Mouse (Mus musculus) c-Kit-positive CD71-positive TER-119-positive erythroid progenitor cells, embryonic 14.5 days (primary cell): Measurements from ENCODE around the gene 2210016L21Rik.
A peak's percentile ranks its signal among the peaks of the same experiment; 100 is the strongest.
"Not testable (repeated sequence)": the region's sequence is repeated elsewhere in the genome, so short reads cannot be mapped to it uniquely, and the experiment has no call there.

Experiments used
- DNase-seq: peaks from one replicate; pipeline ENCODE4 v3.0.0-alpha.2; 2013; ENCODE audit warnings: low spot score

Gene 2210016L21Rik

DNA sequence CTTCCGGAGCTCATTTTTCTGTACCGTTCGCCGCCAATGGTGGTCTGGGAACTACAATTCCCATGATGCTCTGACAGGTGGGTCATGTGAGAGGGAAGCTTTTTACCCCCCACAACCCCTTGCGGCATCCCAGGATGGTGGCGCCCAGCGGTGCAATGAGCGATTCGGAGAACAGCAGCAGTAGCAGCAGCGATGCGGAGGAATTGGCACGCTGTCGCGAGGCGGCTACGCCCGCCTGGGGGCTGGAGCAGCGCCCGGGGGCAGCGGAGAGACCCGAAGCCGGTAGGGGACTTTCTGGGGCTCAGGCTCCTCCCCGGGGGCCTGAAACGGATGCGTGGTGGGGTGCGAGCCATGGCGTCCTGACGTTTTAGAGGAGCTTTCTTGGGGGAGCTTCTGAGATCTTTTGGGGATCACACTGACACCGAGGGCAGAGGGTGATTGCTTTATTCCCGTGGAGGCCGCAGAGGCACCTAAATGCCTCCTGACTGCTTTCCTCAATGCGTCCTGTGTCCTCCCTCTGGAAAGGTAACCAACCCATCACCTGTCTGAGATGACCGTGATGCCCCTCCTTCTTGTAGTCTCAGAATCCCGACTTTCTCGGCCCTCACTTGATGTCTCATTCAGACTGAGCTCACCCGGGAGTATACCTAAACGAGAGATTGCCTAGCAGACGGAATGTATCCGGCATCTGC is at the start of gene 2210016L21Rik:
Gene 2210016L21Rik (plus strand): TSS at position 85 of the 692 bp plus-strand sequence.
- DNase-seq: peak; percentile 82

DNA sequence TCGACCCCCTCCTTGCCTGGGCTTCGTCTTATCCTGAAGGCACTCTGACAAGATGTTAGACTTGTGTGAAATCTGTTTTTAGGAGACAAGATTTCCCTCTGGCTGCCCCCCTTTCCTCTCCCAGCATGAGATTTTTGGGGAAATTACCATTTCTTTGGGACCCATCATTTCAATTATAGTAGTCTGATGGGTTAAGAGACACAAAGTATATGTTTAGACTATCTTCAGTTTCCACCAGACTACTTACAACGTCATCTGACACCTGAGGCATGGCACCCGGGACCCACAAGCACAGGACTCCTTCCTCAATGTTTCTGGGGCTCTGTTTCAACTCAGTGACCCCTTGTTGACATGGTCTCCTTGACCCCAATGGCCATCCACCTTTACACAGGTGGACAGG is 46.4 kb upstream of the 2210016L21Rik start:
- no peak for DNase-seq

DNA sequence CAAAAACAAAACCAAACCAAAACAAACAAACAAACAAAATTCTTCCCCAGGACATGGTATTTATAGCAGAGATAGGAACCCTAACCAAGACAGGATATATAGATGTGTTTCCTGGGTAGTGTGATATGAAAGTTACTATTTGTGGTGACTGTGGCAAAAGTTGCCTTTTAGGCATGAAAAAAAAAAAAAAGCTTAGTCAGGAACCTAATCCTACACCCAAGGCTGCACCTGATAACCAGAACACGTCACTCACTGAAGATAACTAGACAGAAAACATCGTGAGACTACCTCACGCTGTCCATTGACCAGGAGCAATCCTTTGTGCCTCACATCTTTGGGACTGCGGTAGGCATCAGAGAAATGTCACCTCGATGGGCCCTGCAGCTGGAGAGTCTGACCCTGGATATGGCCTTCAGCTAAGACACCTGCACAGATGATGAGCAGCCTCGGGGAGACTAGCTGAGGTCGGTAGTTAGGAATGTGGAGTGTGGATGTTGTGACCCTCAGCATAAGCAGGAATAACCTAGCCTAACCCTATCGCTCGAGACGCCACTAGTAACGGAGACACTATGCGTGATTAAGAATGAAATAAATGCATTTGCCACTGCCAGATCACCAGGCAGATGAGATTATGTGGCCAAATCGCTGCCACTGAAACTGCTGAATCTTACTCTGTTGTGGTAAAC is 45.1 kb upstream of the 2210016L21Rik start, which contains the start of gene Oasl2:
Gene Oasl2 (plus strand): TSS at position 249 of the 686 bp plus-strand sequence.
- no peak for DNase-seq

DNA sequence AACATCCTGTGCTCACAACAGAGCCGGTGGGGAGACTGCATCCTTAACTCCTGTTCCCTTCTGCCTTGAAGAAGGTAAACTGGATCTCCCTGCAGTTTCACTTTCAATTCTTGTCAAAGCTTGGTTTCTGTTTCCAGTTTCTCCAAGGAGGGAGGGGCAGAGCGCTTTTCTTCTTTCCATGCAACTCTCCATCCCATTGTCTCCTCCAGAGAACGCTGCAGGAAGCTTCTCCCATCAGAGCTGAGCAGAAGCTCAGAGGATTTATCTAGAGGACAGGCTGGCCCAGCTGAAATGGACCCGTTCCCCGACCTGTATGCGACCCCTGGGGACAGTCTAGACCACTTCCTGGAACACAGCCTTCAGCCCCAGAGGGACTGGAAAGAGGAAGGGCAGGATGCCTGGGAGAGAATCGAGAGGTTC is 44.6 kb upstream of the 2210016L21Rik start:
- no peak for DNase-seq

DNA sequence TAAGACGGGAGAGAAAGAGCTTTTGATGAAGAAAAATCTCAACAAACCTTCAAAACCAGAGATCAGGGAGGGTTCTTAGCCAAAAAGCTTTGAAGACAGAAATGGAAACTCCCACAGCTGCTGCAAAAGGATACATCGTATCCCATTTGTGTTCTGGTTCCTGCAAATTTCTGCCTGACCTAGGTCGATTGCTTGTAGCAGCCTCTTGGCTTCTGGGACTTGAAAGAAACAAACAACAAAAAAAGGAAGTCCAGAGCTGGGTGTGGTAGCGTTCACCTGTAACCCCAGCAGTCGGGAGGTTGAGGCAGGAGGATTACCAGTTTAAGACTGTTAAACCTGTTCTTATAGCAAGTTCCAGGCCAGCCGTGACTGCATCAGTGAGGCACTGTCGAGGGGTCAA is 43.1 kb upstream of the 2210016L21Rik start:
- DNase-seq: no peak

DNA sequence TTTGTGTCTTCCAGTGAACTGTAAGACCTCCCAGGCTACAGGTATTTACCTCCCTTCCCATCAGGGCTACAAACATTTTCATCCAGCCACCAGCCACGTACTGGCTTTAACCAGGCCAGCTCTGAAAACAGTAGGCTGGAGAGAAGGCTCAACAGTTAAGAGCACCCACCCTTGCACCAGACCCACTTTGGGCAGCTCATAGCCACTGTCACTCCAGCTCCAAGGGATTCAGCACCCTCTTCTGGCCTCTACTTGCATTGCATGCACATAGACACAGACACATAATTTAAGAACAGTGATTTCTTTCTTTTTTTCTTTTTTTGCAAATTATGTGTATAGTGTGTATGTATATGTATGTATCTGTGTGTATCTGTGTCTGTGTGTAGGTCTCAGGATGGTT is 39.5 kb upstream of the 2210016L21Rik start:
- DNase-seq: peak; percentile 21

DNA sequence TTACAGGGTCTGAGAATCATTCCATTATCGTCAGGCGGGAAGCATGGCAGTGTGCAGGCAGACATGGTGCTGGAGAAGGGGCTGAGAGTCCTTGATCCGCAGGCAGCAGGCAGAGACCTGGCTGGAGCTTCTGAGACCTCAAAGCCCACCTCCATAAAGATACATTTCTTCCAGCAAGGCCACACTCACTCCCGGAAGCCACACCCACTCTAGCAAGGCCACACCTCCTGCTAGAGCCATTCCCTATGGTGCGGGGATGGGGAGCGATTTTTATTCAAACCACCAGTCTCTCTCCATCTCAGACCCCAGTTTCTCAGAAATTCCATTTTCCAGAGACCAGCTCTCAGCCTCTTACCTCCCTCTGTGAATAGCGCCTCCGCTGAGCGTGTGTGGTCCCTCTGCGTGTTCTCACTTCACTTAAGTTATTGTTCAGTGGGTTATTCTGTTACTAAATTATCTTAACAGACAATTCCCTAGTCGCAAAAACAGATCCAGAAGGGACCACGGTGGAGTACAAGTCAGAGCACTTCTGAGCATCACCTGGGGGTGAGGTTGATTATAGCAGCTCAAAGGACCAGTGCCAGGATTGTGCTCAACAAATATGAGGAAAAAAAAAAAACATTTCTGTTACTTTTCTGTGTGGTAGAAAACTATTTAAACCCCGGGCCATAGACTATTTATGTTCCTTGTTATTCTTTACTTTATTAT is 33.2 kb upstream of the 2210016L21Rik start:
- no peak for DNase-seq

DNA sequence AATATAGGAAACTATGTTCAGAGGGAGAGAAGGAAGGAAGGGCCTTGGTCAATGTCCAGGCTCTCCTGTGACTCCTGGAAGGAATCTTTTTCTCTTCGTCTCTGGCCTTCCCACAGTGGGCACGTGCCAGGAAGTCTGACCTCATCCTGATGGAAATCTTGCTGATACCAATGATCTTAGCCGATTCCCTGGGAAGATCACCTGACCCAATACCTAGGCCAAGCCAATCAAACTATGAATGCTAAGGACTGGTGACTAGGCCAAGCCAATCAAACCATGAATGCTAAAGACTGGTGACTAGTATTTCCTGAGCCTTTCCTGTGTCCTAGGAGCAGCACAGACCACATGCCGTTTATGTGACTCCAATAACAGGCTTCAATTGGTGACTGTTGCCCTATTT is 28.3 kb upstream of the 2210016L21Rik start:
- DNase-seq: no peak

DNA sequence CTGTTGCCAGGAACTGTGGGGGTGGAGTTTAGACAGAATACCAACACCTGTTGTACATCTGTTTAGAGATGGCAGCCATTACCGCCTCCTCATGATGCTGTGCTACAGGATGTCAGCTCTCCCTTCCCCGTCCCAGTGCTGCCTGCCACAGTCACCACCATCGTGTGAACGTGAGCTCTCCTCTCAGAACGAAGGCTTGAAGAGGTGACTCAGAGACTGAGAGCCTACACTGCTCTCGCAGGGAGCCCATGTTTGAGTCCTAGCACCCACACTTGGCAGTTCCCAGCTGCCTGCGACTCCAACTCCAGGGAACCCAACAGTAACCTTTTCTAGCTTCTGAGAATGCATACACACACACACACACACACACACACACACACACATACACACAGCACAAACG is 27.1 kb upstream of the 2210016L21Rik start:
- no peak for DNase-seq

DNA sequence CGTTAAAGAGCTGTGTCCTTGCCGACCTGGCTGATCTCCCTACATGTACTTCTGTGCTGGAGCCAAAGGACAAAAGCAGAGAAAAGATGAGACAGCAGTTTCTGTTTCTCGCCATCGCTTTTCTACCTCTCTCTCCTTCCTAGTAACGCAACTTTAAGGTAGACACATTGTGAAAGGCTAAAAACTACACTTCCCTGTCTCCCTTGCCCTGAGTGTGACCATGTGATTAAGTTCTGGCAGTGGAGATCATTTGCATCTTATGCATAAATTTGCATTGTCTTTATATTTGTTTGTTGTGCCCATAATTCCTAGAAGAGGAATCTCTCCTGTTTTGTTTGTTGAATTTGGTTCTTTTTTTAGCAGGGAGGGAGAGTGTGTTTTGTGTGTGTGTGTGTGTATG is 26.1 kb upstream of the 2210016L21Rik start:
- no peak for DNase-seq

DNA sequence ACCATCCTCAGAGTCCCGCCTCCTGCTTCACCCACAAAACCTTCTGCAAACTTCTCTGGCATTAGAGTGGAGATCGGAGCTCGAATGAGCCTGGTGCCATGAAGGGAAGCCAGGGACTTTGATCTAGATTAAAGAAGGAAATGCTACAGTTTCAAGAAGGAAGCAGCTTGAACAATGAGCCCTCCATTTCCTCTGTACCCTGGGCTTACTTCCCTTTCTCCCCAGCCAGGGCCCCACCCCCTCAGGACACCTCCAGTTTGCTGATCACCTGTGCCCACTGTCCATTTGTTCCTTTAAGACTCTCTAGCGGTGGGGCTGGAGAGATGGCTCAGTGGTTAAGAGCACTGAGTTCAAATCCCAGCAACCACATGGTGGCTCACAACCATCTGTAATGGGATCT is 25.2 kb upstream of the 2210016L21Rik start:
- DNase-seq: no peak

DNA sequence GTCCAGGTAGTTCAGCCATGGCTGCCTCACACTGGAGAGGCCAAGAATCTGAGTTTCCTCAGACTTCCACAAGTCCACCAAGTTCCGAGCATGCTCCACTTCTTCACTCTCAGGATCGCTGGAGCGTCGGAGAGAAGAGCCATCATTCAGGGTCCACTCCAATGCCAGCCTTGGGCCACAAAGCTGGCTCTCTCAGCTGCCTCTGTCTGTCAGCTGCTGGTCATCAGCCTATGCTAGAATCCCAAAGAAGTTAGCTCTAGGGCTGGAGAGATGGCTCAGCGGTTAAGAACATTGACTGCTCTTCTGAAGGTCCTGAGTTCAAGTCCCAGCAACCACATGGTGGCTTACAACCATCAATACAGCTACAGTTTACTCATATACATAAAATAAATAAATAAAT is 24.6 kb upstream of the 2210016L21Rik start:
- DNase-seq: not testable (repeated sequence)

DNA sequence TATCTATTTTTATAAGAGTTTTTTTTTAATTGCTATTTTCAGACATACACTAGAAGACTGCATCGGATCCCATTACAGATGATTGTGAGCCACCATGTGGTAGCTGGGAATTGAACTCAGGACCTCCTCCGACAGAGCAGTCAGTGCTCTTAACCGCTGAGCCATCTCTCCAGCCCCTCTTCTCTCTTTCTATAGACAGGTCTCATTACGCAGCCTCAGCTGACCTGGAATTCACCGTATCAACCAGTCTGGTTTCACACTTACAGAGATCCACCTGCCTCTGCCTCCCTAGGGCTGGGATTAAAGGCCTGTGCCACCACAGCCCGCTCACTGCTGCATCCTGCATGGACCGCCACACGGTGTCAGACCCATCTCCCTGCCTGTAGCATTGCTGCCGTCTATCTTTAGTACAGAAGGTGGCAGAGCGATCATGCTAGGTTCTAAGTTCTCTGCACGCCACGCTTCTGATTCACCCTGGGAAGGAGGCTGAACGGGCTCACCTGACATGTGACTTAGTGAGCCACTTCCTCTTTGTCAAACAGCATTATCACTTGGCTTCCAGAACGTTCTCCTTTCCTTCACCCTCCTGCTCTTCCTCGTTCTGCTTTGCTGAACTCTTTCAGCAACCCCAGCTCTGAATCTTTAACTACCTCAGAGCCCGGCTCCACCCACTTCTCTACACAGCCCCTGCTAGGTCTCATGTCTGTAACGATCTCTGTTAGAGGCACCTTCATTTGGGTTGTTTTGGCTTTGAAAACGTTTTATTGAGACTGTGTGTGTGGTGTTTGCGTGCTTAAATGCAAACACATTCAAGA is 20.2 kb upstream of the 2210016L21Rik start:
- DNase-seq: no peak

DNA sequence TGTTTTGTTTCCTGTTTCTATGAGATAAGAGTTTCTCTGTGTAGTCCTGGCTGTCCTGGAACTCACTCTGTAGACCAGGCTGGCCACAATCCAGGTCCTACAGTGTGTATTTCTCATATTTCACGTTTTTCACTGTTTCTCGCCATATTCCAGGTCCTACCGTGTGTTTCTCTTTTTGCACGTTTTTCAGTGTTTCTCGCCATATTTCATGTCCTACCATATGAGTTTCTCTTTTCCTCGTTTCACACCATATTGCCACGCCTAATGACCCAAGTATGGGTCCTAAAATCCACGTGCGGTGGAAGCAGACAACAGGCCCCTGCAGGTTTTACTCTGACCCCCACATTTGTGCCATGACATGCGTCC is 19.6 kb upstream of the 2210016L21Rik start:
- DNase-seq: peak; percentile 30

DNA sequence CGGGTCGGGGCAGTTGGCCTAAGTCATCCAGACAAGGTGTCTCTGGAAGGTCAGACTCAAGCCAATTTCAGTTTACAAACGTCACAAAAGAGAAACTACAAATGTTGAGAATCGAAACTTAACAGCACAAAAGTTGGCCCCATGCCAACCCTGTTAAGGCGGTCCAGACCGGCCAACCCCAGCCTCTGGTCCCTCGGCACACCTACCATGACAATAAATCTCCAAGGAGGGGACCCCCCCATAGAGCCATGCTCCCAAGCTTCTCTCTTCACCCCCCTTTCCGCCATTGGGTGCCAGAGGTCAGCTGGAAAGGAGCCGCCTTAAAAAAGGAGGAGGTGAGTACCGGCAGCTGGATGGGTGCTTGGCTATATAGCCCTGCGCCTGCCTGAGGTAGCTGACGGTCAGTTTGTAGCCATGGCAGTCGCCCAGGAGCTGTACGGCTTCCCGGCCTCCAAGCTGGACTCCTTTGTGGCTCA is 18.9 kb upstream of the 2210016L21Rik start, which contains the start of gene Oasl1:
Gene Oasl1 (plus strand): TSS at position 243 of the 476 bp plus-strand sequence.
- peak; percentile 9 for DNase-seq

DNA sequence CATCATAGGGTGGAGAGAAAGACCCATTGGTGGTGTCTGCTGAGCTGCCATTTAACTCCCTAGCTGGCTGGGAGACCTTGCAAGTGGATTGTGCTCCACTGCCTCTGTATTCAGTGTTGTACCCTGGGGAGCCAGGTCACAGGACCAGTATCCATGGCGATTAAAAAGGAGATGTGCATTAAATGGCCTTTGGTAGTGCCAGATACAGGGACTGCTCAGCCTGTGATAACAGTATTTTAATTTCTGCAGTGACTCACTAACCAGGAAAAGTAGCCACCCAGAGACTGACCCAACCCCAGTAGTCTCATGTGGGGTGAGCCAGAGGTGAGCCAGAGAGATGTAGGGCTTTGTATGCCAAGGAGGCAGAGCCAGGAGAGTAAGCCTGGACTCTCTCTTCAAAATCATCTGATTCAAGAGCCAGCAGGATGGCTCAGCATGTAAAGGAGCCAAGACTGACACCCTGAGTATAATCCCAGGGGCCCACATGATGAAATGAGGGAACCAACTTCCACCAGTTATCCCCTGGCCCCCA is 15.7 kb upstream of the 2210016L21Rik start:
- DNase-seq: no peak

DNA sequence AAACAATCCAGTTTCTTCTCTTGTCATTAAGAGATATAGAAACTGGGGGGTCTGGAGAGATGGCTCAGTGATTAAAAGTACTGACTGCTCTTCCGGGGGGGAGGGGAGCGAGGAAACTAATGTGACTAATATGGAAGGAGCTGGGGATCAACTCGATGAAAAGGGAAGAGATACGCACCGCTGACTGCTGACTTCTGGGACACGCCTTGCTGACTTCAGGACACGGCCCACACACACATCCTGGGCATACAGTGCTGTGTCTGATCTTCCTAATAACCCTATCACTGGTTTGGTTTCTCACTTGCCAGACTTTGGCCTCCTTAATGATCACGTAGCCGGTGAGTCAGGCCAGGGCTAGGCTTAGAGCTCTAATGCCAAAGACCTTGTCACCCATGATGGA is 15.2 kb upstream of the 2210016L21Rik start:
- DNase-seq: no peak

DNA sequence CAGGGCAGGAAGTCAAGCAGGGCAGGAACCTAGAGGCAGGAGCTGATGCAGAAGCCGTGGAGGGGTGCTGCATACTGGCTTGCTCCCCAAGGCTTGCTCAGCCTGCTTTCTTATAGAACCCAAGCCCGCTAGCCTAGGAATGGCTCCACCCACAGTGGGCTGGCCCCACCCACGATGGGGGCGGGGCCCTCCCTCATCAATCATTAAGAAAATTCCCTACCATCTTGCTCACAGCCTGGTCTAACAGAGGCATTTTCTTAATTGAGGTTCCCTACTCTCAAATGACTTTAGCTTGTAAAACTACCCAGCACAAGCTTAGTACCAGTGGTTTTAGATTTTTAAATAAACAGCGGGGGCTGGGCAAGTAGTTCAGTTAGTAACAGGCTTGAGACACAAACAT is 10.3 kb upstream of the 2210016L21Rik start:
- DNase-seq: no peak

DNA sequence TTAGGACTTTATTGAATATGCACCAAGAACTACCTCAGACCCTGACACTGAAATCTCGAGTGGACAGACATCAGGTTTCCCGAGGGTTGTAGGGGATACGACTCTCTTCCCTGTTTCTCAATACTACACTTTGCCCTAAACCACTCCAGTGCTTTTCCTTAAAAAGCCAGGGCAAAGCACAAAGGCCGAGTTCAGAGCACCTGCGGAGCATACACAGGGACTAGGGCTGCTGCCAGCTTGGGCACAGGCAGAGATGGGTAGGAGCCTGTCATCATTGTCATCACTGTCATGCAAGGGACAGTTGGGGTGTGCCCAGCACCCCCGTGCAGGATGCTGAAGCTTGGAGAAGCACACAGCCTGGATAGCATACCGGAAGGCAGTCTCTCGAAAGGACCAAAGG is 8.8 kb upstream of the 2210016L21Rik start:
- no peak for DNase-seq

DNA sequence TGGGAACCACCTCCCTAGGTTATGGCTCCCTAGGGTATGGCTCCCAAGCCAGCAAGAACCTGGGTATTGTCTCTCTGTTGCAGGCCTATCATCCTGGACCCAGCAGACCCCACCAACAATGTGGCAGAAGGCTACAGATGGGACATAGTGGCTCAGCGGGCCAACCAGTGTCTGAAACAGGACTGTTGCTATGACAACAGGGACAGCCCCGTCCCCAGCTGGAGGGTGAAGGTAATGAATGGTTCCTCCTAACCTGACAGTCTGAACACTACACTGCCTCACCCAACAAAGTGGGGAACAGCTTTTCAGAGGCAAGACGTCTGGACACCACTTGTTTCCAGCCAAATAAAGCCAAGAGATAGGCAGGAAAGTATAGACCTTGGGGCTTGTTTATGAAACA is 6.1 kb upstream of the 2210016L21Rik start:
- DNase-seq: no peak

DNA sequence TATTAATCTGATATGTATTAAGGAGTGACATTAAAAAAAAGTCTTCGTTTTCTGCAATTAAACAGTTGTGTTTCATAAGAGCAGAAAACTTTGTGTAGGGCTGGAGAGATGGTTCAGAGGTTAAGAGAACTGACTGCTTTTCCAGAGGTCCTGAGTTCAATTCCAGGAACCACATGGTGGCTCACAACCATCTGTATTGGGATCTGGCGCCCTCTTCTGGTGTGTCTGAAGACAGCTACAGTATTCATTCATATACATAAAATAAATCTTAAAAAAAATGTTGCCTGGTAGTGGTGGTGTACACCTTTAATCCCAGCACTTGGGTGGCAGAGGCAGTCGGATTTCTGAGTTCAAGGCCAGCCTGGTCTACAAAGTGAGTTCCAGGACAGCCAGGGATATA is 820 bp upstream of the 2210016L21Rik start:
- not testable (repeated sequence) for DNase-seq

DNA sequence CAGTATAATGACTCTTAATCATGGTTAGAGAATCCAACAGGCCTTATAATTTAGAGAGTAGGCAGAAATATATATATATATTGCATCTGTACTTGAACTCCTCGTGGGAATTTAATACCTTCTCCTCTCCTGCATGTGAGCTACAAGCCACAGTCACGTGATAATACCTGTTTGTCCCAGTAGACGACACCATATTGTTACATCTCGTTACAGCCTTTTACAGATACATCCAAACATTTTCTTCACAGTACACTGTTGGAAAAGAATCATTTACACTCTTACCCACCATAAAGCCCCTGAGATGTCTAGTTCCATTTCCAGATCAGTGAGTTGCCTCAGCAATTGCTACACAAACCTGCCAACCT is 790 bp downstream of the 2210016L21Rik start:
- DNase-seq: no peak
